Comparison of ENCODE assay signal across 28 mouse cellular contexts in genomic region chr19:40379081-40379480, GRCm38 (mm10).
DNase-seq lines count a peak whose midpoint lies in the region; ATAC-seq and TF ChIP-seq lines count a peak whose summit lies in the region.
"Had no signal": no experiment of that assay in that cellular context is flagged by ENCODE, and none has a peak within 500 bp of the region (broad histone marks: within the 10 kb centered on the region; RNA-seq: fewer than 3 reads in every experiment).

No protein-coding gene starts in this region.

- H3K4me3 ChIP-seq in gastrocnemius, adult 2 months = peak overlapping the region; percentile 66; the same call in 1 of the 2 replicates
- H3K4me3 ChIP-seq in heart, embryonic 15.5 days = no peak overlapping the region
- H3K4me3 ChIP-seq in heart, postnatal 0 days (ENCODE audit: low read depth, low read length) = no peak overlapping the region
- H3K4me3 ChIP-seq: embryonic facial prominence, embryonic 13.5 days; embryonic facial prominence, embryonic 15.5 days; erythroblast, embryonic 14.5 days; forebrain, embryonic 10.5 days; forebrain, embryonic 12.5 days had no signal

- H3K4me2 ChIP-seq in heart, embryonic 15.5 days = no peak overlapping the region
- no peak overlapping the region for H3K4me2 ChIP-seq in heart, postnatal 0 days (ENCODE audit: low read depth, low read length)
- H3K4me2 ChIP-seq: embryonic facial prominence, embryonic 13.5 days; embryonic facial prominence, embryonic 15.5 days; forebrain, embryonic 12.5 days had no signal

- intact Hi-C loops in gastrocnemius, adult 2 months (cut with DNase I) = no loop called here
- intact Hi-C loops in heart, postnatal 25 days (cut with DNase I) = no loop called here

- peaks cover 69% of the 10 kb centered on the region for H3K4me1 ChIP-seq in heart, embryonic 15.5 days (replicated peaks)
- H3K4me1 ChIP-seq in heart, postnatal 0 days (ENCODE audit: control insufficient read depth, insufficient read depth) = peaks cover 50% of the 10 kb centered on the region
- H3K4me1 ChIP-seq: embryonic facial prominence, embryonic 15.5 days; forebrain, embryonic 12.5 days had no signal

- H3K27ac ChIP-seq in gastrocnemius, adult 2 months = peak overlapping the region; percentile 91
- peak overlapping the region; percentile 60; the same call in 1 of the 2 replicates for H3K27ac ChIP-seq in heart, embryonic 15.5 days
- peak overlapping the region; percentile 99 for H3K27ac ChIP-seq in heart, postnatal 0 days (ENCODE audit: low read depth)
- H3K27ac ChIP-seq: embryonic facial prominence, embryonic 13.5 days; embryonic facial prominence, embryonic 15.5 days; forebrain, embryonic 10.5 days; forebrain, embryonic 12.5 days had no signal

- no peak for ATAC-seq in heart, embryonic 15.5 days (replicated peaks; ENCODE audit: insufficient number of reproducible peaks, insufficient read depth, low FRiP score, low read depth)
- no peak for ATAC-seq in heart, postnatal 0 days (ENCODE audit: insufficient read depth, low read depth)
- ATAC-seq: activated CD4-positive, CD25-positive, alpha-beta regulatory T cell, adult 4 months; CD4-positive, CD25-positive, alpha-beta regulatory T cell, adult 4 months; forebrain, embryonic 14.5 days; Patski had no signal

- WGBS in heart, embryonic 15.5 days = 95% methylated on average over 4 of the region's 4 CpGs
- 87% methylated on average over 4 of the region's 4 CpGs for WGBS in heart, postnatal 0 days

- no peak for TF ChIP-seq CTCF in gastrocnemius, adult 2 months (IDR thresholded peaks at IDR 0.05)
- no peak for TF ChIP-seq CTCF in heart, postnatal 0 days (IDR thresholded peaks at IDR 0.05; ENCODE audit: low read depth)

- H3K36me3 ChIP-seq in heart, embryonic 15.5 days = no peaks in the 10 kb centered on the region
- H3K36me3 ChIP-seq in heart, postnatal 0 days (replicated peaks; ENCODE audit: control insufficient read depth, insufficient read depth, low read length) = peaks cover 32% of the 10 kb centered on the region
- H3K36me3 ChIP-seq: embryonic facial prominence, embryonic 13.5 days; embryonic facial prominence, embryonic 15.5 days; forebrain, embryonic 10.5 days had no signal

- H3K9me3 ChIP-seq in heart, embryonic 15.5 days (replicated peaks) = no peaks in the 10 kb centered on the region
- H3K9me3 ChIP-seq in heart, postnatal 0 days (replicated peaks; ENCODE audit: control insufficient read depth, low read length) = no peaks in the 10 kb centered on the region
- H3K9me3 ChIP-seq: embryonic facial prominence, embryonic 13.5 days; embryonic facial prominence, embryonic 15.5 days; forebrain, embryonic 10.5 days; forebrain, embryonic 12.5 days; G1E had no signal

- no peak for TF ChIP-seq EP300 in heart, postnatal 0 days (IDR thresholded peaks at IDR 0.05; ENCODE audit: low read depth)

- no peak overlapping the region for H3K9ac ChIP-seq in heart, embryonic 15.5 days
- H3K9ac ChIP-seq in heart, postnatal 0 days (replicated peaks; ENCODE audit: low read depth, low read length) = no peak overlapping the region
- H3K9ac ChIP-seq: embryonic facial prominence, embryonic 13.5 days; embryonic facial prominence, embryonic 15.5 days; forebrain, embryonic 12.5 days had no signal

- no peaks in the 10 kb centered on the region for H3K27me3 ChIP-seq in heart, embryonic 15.5 days
- no peaks in the 10 kb centered on the region for H3K27me3 ChIP-seq in heart, postnatal 0 days (ENCODE audit: control insufficient read depth, insufficient read depth, low read length)
- H3K27me3 ChIP-seq: CH12.LX; embryonic facial prominence, embryonic 13.5 days; embryonic facial prominence, embryonic 15.5 days; forebrain, embryonic 12.5 days; Patski had no signal

- peak; percentile 60 for DNase-seq in adrenal gland, postnatal 10 days
- no peak for DNase-seq in adrenal gland, postnatal 4 days (ENCODE audit: low spot score in 2 of 2)
- no peak for DNase-seq in gastrocnemius, adult 2 months
- no peak for DNase-seq in gastrocnemius, adult 8-10 months (ENCODE audit: low spot score in 2 of 2)
- no peak for DNase-seq in heart, adult 11 months
- no peak for DNase-seq in heart, postnatal 0 days (ENCODE audit: low spot score)
- DNase-seq in heart, postnatal 25 days (ENCODE audit: low spot score) = no peak
- DNase-seq: adrenal gland, postnatal 25 days; B cell, adult 2 months; cerebellum, adult 11 months; cerebellum, adult 18-20 months; cerebellum, adult 8-10 months; cerebellum, adult 9-11 months; cerebellum, postnatal 14 days; cerebellum, postnatal 36 days; embryo, embryonic 11 days had no signal
